Mouse (Mus musculus) mouse embryonic stem cell (cell line): ENCODE results near the gene A930004D18Rik.

ENCODE experiments used
- in situ Hi-C, 2 experiments: fragments of 300-500 bp; cut with MboI; formaldehyde crosslinking; loops; 1 replicate in 1 of 2; 3 replicates in 1 of 2; pipeline ENCODE4 v1.14.3; 2019 to 2020; ENCODE audit warnings: low sequenced_read_pairs in 2 of 2, low pct_unique_long_range_greater_than_20kb in 1 of 2, mixed read lengths in 1 of 2; ENCODE audit not compliant: unreplicated experiment in 1 of 2

The A930004D18Rik gene

GRCm38 (mm10) chr2:18055016-18055928 lies 17.7 kb upstream of the A930004D18Rik start, which contains the start of gene Mllt10:
Gene Mllt10, plus strand, starts transcription at chr2:18055237.
- in situ Hi-C loops, result no loop called here

GRCm38 (mm10) chr2:18053951-18054530 lies 16.5 kb upstream of the A930004D18Rik start:
- in situ Hi-C loops, result no loop called here

- in situ Hi-C loops, result no loop called here
Measured at GRCm38 (mm10) chr2:18053243-18053950, 15.9 kb upstream of the A930004D18Rik start.

- in situ Hi-C loops, result no loop called here
Measured at GRCm38 (mm10) chr2:18052581-18052980, 15.0 kb upstream of the A930004D18Rik start.

GRCm38 (mm10) chr2:18051831-18052170 lies 14.3 kb upstream of the A930004D18Rik start:
- in situ Hi-C loops, result no loop called here

GRCm38 (mm10) chr2:18051026-18051830 lies 13.7 kb upstream of the A930004D18Rik start:
- in situ Hi-C loops, result no loop called here

- in situ Hi-C loops, result no loop called here
Measured at GRCm38 (mm10) chr2:18050541-18050985, 13.0 kb upstream of the A930004D18Rik start.

- in situ Hi-C loops, result no loop called here
Measured at GRCm38 (mm10) chr2:18050018-18050417, 12.5 kb upstream of the A930004D18Rik start.

GRCm38 (mm10) chr2:18049279-18049821 lies 11.8 kb upstream of the A930004D18Rik start:
- in situ Hi-C loops, result no loop called here

GRCm38 (mm10) chr2:18048453-18049075 lies 11.0 kb upstream of the A930004D18Rik start, which contains the start of gene Skida1:
Gene Skida1, minus strand, starts transcription at chr2:18049051.
- in situ Hi-C loops, result no loop called here

- in situ Hi-C loops, result no loop called here
Measured at GRCm38 (mm10) chr2:18047646-18048452, 10.3 kb upstream of the A930004D18Rik start.

GRCm38 (mm10) chr2:18046758-18047645 lies 9.5 kb upstream of the A930004D18Rik start:
- in situ Hi-C loops, result no loop called here

GRCm38 (mm10) chr2:18046186-18046585 lies 8.6 kb upstream of the A930004D18Rik start:
- in situ Hi-C loops, result no loop called here

- in situ Hi-C loops, result no loop called here
Measured at GRCm38 (mm10) chr2:18045781-18046181, 8.2 kb upstream of the A930004D18Rik start.

- in situ Hi-C loops, result no loop called here
Measured at GRCm38 (mm10) chr2:18045143-18045780, 7.7 kb upstream of the A930004D18Rik start.
